Mouse (Mus musculus): Measurements from ENCODE around the gene Brd3os.

Brd3os gene

DNA sequence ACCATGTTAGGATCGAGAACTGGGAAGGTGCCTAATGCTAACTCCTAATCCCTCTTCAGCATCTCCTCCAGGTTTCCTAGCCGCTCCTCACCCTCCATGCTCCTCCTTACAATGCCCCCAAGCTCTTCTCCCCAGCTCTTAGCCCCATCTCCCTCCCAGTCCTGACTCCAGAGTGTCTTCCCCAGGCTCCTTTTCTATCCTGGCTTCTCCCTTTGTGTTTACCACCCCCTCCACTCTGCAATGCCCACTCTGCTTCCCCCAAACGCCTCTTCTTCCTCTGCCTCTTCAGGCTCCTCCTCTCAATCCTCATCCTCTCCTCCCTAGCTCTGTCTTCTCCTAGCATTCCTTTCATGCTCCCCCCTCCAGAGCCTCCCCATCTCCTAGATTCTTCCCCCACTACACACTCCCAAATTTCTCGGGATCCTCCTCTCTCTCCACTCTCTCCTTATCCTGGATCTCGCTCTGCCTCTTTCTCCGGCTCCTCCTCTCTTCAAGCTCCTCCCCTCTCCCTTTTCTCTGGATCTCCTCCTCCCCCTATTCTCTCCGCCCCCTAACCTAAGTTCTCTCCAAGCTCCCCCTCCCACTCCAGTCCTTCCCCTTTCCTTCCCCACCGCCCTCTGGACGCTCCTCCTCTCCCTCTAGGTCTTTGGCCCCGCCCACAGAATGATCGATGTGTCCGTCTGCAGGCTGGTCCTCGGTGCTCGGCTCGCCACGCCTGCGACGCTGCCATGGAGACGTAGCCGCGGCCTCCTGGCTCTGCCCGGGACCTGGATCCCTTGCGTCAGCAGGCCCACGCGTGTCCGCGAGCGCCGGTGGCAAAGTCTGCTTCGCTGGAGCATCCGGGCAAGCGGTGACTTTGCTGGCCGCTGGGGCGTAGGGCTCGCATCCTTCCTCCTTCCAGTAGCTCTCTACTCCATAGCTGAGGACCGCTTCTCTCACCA, at the start of gene Brd3os:
TSS of gene Brd3os (plus strand) at position 558 of the 941 bp plus-strand sequence.
- peak; percentile 92 for DNase-seq

DNA sequence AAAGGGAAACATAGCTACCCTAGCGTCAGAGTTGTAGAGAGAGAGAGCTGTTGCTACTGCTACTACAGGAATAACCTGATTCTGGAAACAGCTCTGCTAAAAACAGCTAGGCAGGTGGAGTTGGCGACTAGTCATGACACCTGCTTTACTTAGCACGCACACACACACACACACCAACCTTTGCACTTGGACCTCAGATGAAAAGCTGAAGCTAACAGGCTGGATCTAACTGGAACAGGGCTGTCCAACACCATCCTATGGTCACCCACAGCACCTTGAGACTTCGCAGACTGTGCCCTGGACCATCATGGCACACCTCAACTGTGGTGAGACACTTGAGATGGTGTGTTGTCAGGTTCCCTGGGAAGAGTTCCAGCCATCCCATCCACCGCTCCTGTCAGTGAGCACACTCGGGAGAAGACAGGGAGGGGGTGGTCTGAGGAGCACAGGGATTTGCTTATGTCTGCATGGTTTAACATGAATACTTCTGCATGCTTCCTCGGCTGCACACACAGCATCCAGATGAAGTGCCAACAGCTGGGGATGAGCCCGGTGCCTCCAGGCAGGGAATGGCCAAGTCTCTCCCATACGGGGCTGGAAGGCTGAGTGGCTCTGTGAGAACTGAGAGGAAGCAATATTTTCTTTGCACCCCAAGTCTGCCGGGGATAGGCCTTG, 47.8 kb upstream of the Brd3os start:
- DNase-seq, result no peak

DNA sequence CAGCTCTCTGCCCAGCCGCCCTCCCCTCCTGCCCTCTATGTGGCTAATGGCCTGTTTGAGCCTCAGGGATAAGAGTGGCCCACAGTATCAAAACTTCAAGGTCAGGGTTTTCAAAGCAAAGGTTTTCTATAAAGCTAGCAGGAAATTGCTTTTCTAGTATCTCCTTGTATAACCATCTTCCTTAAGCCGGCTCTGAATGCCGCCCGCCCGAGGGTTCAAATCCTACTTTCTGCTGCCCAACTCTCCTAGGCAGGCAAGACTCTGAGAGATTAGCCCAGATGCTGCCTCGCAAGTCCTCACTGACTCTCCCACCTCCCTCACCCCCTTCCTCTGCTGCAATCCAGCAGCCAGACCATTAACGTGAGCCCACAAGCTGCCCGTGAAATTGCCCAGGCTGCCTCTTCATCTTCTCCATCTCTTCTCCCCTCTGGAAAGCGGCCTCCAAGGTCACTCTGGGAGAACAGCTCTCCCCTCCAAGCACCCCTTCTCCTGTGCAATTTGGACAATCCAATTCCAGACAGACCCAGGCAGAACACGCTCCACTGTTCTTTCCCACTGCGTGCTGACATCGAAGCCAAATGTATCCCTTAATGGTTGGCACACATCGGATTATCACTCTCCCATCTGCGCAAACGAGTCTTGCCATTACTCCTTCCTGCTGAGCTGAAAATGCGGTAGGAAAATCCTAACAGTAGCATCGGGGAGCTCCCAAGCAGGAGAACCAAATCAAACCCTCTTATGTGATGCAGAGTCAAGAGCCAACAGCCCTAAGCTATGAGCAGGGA, 45.3 kb upstream of the Brd3os start:
- DNase-seq, result no peak

DNA sequence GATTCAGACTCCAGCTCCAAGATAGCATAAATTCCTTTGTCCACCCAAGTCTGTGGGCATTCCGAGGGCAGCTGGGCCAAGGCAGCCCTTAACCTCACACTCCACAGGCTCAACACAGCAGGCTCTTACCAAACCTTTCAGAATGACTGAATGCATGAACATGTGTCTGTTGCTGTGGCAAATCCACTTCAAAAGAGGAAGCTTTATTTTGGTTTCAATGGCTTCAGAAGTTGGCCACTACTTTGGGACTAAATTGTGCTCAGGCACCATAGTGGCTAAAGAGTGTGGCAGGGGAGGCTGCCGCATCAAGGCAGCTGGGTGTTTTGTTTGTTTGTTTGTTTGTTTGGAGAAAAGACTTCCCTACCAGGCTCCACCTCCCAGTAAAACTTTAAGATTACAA, 42.0 kb upstream of the Brd3os start:
- no peak for DNase-seq

DNA sequence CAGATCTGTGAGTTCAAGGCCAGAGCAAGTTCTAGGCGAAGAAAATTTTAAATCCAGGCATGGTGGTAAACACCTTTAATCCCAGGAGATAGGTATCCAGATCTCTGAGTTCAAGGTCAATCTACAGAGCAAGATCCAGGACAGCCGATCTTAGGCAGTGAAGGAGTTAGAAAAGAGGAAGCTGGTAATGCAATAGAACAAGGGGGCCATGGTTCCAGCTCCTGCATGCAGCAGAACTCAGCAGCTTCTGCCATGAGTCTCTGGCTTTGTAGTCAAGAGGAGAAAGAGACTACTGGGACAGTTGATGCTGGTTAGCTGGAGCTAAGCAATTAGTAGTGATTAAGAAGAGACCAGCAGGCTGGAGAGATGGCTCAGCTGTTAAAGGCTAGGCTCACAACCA, 40.6 kb upstream of the Brd3os start:
- DNase-seq, result no peak

DNA sequence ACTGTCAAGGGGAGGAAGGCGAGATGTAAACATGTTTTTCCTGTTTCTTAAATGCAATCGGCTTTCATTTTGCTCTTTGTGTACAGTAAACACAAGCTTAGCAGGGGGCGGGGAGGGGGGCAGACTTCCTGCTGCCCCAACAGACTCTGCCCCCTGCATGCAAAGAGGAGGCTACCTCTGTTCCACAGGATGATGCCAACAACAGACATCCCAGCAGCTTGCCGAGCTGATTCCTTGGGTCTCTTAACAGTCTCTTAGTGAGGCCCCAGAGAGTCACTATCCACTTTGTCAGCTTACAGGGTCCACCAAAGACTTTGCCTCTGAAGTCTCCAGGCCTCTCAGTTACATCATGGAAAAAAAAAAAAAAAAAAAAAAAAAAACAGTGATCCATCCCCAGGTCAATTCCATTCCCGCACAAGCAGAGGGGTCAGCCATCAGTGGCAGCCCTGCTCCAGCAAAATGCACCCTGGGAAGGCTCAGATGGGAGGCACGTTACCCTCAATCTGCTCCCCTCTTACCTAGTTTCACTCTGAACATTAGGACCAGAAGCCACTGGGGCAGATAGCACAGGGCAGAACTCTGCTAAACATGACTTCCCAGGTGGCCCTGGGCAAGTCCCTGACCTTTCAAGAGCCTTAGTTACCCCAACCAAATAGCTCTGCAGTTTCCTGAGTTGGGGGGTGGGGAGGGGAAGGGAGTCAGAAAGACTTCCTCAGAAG, 37.6 kb upstream of the Brd3os start:
- no peak for DNase-seq

DNA sequence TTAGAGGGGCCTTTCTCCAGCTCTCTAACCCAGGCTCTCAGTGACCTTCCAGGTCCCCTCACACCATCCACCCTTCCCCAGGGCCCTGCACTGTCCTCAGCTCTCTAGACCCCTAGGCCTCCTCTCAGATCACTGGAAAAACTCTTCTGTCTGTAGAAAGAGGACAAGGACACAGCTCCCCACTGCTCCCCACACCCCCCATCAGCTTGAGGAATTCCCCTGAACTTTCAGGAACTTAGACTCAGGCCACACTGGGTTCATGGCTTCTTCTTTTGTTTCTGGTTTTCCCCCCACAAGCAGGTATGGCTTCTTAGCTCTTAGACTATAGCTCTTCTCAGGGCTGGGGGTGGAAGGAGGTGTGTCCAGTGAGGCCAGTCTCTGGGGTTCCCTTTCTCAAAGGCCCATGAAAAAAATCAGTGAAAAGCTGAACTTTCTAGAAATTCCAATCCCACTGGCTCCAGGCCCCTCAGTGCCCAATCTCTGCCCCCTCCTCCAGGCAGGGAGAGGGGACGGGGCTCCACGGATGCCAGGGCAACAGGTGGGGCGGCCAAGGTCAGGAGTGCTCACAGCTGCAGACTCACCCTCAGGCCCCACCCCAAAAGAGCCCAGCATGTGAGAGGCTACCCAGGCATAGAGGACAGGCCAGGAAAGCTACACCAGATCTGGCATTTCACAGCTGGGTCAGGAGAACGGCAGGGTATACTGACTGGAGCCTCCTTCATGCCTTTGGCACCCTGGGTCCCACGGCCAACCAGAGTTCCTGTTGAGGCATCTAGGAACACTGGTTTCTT, 36.8 kb upstream of the Brd3os start:
- no peak for DNase-seq

DNA sequence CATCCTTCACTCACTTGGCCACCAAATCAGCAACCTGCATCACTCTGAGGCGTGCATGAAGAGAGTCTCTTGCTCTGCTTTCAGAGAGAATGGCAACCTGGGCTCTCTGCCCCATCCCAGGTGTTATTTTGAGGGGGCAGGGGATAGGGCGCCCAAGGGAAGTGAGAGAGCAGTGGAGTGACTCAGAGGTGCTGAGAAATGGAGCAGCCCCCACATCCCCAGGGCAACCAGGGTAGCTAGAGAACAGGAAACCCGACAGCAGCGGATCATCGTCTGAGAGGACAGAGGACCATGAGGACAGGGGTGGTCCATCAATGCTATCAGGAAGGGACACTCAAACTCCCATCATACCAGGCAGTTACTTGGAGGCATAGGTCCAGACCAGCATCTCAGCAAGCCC, 35.2 kb upstream of the Brd3os start:
- no peak for DNase-seq

DNA sequence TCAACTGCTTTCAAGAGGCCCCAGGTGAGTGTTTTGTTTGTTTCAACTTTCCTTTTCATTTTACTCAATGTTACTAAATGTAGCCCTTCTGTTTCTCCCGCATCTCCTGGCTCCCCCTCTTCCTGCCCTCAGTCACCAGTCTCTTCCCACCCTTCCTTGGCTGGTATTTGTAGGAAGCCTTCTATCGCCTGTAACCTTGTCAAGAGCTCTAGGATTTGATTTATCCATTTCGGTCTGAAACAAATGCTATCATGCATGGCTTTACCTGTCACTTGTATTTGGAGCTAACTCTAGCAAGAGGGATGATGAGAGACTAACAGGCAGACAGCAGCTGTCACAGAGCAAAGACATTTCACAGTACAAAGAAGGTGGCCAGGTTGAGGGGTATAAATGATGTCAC, 33.9 kb upstream of the Brd3os start:
- no peak for DNase-seq

DNA sequence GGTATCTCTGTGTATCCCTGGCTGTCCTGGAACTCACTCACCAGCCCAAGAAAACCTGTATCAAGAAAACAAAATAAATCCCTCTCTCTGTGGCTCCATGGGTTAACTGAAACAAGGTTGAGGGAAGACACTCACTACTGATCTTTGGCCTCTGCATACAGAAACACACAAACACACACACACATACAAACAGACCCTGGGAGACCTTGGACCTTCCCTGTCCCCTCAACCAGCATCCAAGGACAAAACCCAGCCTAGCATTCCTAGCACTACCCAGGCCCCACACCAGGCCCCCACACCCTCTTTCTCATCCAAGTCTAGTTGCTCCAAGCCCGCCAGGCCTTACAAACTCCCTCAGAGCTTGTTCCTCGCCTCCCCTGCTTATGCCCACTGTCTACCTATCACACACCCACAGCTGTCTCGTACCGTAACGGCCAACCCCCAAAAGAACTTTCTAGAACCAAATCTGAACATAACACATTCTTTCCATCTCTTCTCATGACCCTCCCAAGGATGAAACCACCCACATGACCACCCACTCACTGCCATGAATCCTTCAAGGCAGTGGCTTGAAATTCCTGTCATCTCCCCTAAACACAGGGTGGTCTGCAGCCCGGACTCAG, 31.5 kb upstream of the Brd3os start:
- DNase-seq, result no peak

DNA sequence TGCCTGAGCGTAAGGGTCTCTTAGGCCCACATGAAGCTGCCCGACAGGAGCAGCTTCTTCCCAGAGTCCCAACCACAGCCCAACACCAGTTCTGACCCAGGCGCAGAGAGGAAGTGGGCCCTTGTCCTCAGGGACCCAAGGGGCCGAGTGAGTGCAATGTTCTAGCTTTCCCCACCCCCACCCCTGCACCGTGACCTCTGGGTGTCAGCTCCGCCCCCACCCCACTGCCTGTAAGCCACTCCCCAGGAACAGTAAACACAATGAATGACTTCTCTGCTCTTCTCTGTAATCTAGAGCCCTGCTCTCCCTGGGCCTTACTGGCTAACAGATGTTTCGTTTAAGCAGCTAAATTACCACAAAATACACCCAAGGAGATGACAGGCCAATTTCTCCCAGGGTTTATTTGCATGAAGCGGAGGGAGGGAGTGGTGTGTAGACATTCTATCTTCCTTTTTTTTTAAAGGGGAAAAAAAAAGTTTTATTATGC, 30.4 kb upstream of the Brd3os start:
- no peak for DNase-seq

DNA sequence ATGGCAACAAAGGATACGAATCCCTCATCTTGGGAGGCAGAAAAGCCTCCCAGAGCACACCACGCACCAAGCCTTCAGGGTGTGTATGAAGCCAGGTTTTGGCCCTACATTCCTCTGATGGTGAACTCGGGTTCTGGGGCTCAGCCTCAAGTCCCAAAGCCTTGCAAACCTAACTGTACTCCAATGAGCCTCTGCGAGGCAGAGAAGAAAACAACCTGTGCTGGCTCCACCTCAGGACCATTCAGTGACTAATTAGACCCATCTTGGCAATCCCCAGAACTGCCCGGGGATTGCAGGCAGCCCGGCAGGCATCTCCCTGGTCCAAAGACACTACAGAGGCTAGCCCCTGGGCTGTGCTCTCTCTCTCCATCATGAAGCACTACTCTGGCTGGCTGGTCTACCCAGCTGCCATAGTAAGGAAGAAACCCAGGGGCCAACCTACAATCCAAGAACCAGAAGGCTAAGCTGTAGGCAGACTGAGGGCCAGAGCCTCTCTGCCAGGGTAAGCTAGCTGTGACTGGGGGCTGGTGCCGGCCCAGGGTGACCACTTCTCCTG, 29.8 kb upstream of the Brd3os start:
- no peak for DNase-seq

DNA sequence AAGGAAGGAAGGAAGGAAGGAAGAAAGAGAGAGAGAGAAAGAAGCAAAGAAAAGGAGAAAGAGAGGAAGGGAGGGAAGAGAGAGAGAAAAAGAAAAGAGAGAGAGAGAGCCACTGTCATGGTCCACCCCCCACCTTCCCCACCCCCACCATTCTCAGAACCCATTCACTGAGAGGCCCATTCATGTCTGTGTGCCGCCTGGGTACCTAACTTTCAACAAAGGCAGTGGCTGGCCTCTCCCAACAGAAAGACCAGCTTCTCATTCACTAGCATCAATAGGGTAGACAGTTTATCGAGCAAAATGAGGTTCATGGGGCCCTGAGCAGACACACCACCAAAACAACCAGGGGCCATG, 28.6 kb upstream of the Brd3os start:
- no peak for DNase-seq

DNA sequence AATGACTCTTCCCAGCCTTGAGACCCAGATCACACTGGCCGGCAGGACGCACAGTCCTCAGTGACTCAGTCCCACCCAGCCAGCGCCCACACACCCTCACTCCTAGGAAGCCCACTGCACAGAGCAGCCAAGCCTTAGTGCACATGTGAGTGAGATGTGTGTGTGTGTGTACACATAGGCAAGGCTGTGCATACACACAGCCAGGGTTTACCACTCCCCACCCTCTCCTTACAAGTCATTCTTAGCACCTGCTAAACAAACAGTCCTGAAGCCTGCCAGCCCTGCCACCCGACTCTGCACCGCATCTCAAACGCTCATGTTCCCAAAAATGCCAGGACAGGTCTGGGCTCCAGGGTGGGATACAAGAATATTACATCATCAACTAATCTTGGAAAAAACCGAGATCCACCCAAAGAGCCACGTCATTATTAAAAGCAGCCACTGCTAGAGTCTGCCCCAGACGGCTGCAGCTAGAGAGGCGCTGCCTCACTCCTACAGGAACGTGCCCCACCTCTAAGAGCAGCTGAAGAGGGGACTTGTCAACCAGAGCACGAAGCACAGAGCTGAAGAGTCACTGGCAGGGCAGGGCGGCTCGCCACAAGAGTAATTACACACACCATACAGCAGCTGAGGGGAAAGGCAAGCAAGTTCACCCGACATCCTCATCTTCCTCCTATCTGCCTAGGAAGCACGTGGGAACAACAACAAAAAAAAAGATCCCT, 28.0 kb upstream of the Brd3os start:
- DNase-seq, result no peak

DNA sequence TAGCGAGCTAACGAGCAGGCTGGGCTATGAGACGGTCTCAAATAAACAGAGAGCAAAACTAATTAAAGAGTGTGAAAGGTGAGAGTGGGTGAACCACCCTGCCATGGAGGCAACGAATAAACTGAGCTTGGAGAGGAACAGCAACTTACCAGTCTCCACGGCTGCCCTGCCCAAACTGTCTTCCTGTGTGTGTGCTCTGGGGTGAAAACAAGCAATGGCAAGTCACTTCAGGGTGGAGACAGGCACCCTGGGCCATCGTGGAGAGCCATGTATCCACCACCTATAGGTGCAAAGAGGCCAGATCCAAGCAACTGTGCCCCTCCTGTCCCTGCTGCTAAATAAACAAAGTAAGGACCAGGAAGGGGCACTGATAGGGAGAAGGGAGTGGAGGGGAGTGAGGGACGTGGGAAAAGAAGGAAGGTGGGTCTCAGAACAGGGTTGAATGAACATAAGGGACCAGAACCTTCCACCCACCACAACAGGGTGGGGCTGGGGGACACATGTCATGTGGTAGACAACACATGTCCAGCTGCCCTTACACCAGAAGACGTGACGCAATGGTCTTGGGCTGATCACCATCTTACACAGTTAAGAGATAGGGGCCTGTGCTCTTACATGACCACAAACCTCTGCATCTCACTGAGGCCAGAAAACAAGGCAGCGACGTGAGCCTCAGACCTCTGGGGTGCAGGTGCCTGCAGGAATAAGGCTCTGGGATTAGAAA, 26.9 kb upstream of the Brd3os start:
- no peak for DNase-seq

DNA sequence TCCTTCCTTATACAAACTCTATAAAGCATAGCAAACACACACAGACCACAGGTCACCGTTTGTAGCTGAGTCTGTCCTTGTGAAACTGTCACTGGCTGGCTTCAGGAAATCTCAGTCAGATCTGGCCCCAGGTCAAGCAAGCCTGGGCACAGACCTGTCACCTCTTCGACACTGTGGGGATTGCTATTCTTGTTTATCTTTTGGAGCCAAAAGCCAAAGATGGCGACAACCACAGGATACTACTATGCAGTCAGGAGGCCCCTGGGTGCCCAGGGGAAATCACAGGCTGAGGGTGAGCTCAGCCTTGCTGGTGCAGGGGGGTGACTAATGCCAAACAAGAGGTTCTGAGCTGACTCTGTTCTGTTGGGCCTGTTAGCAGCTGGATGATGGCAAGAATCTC, 25.7 kb upstream of the Brd3os start:
- DNase-seq, result no peak

DNA sequence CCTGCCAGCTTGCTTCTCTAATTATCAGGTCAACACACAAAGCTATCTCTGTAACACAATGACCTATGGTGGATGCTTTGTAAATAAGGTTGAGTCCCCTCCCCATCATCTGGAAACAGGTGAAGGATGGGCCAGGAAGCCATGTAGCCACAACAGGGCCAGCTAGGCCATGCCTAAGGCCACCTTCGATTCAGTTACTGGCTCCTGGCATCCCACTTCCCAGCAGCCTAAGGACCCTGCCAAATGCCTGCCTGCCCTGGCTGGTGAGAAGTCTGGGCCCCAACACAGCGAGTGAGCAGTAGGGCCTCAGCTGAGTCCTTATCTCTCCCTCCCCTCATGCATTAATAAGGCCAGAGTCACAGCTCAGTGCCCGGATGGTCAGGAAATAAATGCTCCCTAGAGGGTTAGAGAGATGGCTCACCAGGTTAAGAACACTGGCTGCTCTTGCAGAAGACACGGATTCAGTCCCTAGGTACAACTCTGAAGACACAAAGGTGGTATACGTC, 24.4 kb upstream of the Brd3os start:
- DNase-seq, result no peak

DNA sequence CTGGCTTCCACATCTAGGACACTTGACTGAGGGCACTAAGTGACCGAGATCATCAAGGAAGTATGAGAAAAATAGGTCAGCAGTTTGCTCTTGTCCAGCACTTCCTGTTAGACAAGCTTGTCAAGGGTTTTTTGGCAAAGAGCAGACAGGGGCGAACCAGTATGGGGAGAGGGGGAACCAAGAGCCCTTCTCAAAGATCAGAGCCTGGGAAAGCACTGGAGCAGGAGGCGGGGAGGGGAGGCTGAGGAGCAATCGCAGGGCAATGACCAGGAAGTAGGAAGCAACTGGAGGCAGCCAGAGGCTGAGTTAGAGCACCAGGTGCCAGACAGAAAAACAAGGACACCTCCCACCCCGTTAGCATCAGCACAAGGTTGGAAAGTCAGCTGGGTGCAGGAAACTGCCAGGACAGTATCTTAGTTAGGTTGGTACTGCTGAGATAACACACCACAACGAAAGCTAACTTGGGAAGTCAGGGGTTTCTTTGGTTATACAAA, 23.5 kb upstream of the Brd3os start:
- no peak for DNase-seq
